Mouse (Mus musculus) hindbrain, embryonic 10.5 days (tissue): ENCODE results near the gene Rapsn. TPM values are rescaled to one million over a fixed set of nuclear protein-coding genes. Genes with fewer than 3 reads are reported as not detected.
"Not testable (repeated sequence)": the region's sequence is repeated elsewhere in the genome, so short reads cannot be mapped to it uniquely, and the experiment has no call there.

Experiments used
- DNase-seq: peaks from one replicate; pipeline ENCODE4 v3.0.0-alpha.2; 2017; ENCODE audit warnings: low spot score
- H3K27ac ChIP-seq: fragments of 300-500 bp; sonication (generic); 2 replicates; pipeline ENCODE4 v1.5.1; 2016; ENCODE audit warnings: mild to moderate bottlenecking, moderate library complexity
- H3K27me3 ChIP-seq: fragments of 300-500 bp; sonication (generic); 2 replicates; pipeline ENCODE4 v1.6.1; 2016; ENCODE audit warnings: mild to moderate bottlenecking; ENCODE audit not compliant: poor library complexity, insufficient read depth, severe bottlenecking
- H3K36me3 ChIP-seq: fragments of 300-500 bp; sonication (generic); 2 replicates; pipeline ENCODE4 v1.6.1; 2016; ENCODE audit warnings: mild to moderate bottlenecking, moderate library complexity
- H3K4me1 ChIP-seq: fragments of 300-500 bp; sonication (generic); replicated peaks from 2 replicates; pipeline ENCODE4 v1.6.1; 2016; ENCODE audit warnings: mild to moderate bottlenecking
- H3K4me3 ChIP-seq: fragments of 300-500 bp; sonication (generic); 2 replicates; pipeline ENCODE4 v1.5.1; 2016; ENCODE audit warnings: mild to moderate bottlenecking, moderate library complexity
- H3K9me3 ChIP-seq: fragments of 300-500 bp; sonication (generic); 2 replicates; pipeline ENCODE4 v1.6.1; 2016; ENCODE audit warnings: mild to moderate bottlenecking, moderate library complexity
- WGBS: fragments of 180-500 bp; shearing (Covaris S2); methylation state at CpG from one replicate; pipeline ENCODE4 v1.1.7; 2016; 5-methylcytosine and 5-hydroxymethylcytosine counted together
- polyA plus RNA-seq: library from polyadenylated mRNA; unstranded; fragments of >200 nt; fragmentation: Nextera tagmentation; extraction: Ambion mirVana; gene quantifications from 2 replicates; pipeline ENCODE4 v1.2.1, GENCODE M21; 2016

Rapsn gene
- polyA plus RNA-seq, 1 experiment from 2014 or later = 1.7 TPM

DNA sequence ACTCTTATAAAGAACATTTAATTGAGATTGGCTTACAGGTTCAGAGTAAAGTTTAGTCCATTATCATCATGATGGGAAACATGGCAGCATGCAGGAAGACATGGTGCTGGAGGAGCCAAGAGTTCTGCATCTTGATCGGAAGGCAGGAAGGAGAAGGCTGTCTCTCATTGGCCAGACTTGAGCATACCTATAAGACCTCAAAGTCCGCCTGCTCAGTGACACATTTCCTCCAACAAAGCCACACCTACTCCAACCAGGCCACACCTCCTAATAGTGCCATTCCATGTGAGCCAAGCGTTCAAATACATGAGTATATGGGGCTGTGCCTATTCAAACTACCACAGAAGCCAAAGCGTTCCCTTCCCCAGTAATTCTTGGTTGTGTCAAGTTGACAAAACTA is 4.2 kb upstream of the Rapsn start:
- peaks cover 17% of the 10 kb centered on the region; the same call in 1 of the 2 replicates for H3K4me1 ChIP-seq
- H3K36me3 ChIP-seq = no peaks in the 10 kb centered on the region
- WGBS = 87% methylated on average over 4 of the region's 4 CpGs
- H3K27me3 ChIP-seq = peaks cover 7% of the 10 kb centered on the region; the same call in 1 of the 2 replicates
- H3K4me3 ChIP-seq = no peak overlapping the region
- DNase-seq = no peak
- H3K9me3 ChIP-seq = no peaks in the 10 kb centered on the region
- no peak overlapping the region for H3K27ac ChIP-seq

- no peaks in the 10 kb centered on the region for H3K9me3 ChIP-seq
- peaks cover 15% of the 10 kb centered on the region; the same call in 1 of the 2 replicates for H3K4me1 ChIP-seq
- DNase-seq = no peak
- no peak overlapping the region for H3K4me3 ChIP-seq
- 21% methylated on average over 3 of the region's 3 CpGs for WGBS
- H3K27me3 ChIP-seq = peaks cover 7% of the 10 kb centered on the region; the same call in 1 of the 2 replicates
- no peaks in the 10 kb centered on the region for H3K36me3 ChIP-seq
- no peak overlapping the region for H3K27ac ChIP-seq
Measured at GRCm38 (mm10) chr2:91033000-91033399, 2.4 kb upstream of the Rapsn start.

DNA sequence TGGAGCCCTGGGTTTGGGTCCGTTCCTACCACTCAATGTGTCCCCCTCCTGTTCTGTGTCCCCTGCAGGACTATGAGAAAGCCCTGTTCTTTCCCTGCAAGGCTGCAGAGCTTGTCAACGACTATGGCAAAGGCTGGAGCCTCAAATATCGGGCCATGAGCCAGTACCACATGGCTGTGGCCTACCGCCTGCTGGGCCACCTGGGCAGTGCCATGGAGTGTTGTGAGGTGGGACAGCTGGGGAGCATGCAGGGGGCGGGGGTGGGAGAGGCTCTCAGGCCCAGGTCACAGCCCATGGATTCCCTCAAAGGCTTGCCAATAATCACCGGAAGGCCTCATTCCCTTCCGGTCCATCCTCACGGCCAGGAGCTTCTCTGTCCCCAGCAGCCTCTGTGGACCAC is 6.4 kb downstream of the Rapsn start:
- WGBS = 74% methylated on average over 8 of the region's 8 CpGs
- H3K36me3 ChIP-seq = no peaks in the 10 kb centered on the region
- H3K27ac ChIP-seq = no peak overlapping the region
- no peak for DNase-seq
- no peak overlapping the region for H3K4me3 ChIP-seq
- H3K9me3 ChIP-seq = no peaks in the 10 kb centered on the region
- H3K4me1 ChIP-seq = peaks cover 18% of the 10 kb centered on the region
- H3K27me3 ChIP-seq = no peaks in the 10 kb centered on the region

DNA sequence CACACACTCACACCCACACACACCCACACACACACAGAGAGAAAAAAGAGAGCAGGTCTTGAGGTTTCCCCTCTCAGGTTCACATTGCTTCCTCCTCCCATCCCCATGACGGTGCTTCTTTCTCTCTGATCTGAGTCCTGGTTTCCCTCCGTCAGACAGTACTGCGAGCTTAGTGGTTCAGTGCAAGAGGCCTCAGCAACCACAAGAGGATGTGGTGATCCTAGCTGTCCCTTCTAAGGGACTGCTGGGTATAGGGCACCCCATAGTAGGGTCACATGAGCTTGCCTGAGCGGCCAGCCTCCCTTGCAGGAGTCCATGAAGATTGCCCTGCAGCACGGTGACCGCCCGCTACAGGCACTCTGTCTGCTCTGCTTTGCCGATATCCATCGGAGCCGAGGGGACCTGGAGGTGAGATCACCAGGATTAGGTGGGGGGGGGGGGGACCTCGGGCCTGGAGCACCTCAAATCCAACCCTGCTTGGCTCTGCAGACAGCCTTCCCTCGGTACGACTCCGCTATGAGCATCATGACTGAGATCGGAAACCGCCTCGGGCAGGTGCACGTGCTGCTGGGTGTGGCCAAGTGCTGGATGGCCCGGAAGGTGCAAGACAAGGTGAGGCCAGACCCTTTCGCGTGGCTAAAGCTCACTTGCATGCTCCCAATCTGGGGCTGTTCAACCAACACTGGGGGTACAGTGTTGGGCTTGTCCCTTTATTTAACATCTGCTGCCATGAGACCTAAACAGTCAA is 7.4 kb downstream of the Rapsn start:
- H3K36me3 ChIP-seq = no peaks in the 10 kb centered on the region
- no peak overlapping the region for H3K4me3 ChIP-seq
- WGBS = 76% methylated on average over 21 of the region's 21 CpGs
- H3K4me1 ChIP-seq = peaks cover 18% of the 10 kb centered on the region
- peak overlapping the region; percentile 35; the same call in 1 of the 2 replicates for H3K27ac ChIP-seq
- DNase-seq = no peak
- no peaks in the 10 kb centered on the region for H3K9me3 ChIP-seq
- no peaks in the 10 kb centered on the region for H3K27me3 ChIP-seq

DNA sequence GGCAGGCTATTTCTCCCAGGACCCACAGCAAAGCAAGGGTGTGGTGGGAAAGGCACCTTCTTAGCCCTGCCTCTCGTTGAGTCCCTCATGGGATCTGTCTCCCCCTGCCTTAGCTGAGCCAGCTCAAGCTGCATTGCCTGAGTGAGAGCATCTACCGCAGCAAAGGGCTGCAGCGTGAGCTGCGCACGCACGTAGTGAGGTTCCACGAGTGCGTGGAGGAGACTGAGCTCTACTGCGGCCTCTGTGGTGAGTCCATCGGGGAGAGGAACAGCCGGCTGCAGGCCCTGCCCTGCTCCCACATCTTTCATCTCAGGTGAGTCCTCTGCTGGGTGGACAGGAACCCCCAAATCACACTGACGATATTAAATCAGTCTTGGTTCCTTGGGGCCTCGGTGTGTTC is 9.3 kb downstream of the Rapsn start:
- WGBS = 84% methylated on average over 13 of the region's 13 CpGs
- Histone ChIP-seq H3K4me1 (peaks cover 18% of the 10 kb centered on the region), H3K27me3 (no peaks in the 10 kb centered on the region), H3K27ac (peak overlapping the region; percentile 71; the same call in 1 of the 2 replicates), H3K36me3 (no peaks in the 10 kb centered on the region), H3K9me3 (no peaks in the 10 kb centered on the region), H3K4me3 (no peak overlapping the region)
- DNase-seq = no peak

DNA sequence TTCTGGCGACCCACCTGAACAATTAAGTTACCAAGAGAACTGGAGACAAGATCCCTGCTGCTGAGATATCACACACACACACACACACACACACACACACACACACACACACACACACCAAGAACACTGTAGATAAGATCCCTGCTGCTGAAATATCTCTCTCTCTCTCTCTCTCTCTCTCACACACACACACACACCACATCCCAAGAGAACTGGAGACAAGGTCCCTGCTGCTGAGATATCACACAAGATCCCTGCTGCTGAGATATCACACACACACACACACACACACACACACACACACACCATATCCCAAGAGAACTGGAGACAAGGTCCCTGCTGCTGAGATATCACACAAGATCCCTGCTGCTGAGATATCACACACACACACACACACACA is 10.4 kb downstream of the Rapsn start:
- not testable (repeated sequence) for H3K27me3 ChIP-seq, H3K36me3 ChIP-seq, H3K9me3 ChIP-seq, DNase-seq, H3K4me3 ChIP-seq
- WGBS = 89% methylated on average over 1 of the region's 1 CpGs
- Histone ChIP-seq H3K27ac (peak overlapping the region; percentile 71; the same call in 1 of the 2 replicates), H3K4me1 (peaks cover 18% of the 10 kb centered on the region)

DNA sequence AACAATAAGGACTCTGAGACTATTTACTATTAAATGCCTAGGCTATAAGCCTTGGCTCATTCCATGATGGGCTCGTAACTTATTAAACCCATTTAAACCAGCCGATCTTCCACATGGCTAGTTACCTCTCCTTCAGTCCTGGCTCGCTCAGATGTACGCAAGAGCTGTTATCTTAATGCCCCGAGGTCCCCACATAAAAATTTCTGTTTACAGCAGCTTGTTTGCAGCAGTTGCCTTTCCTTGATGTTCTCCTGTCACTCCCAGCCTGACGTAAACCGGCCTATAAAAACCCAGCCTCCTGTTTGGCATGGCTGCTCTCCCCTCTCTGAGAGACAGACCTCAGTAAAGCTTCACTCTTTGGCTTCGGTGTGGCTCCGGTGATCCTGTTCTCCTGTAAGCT is 11.9 kb downstream of the Rapsn start:
- 86% methylated on average over 9 of the region's 9 CpGs for WGBS
- H3K27ac ChIP-seq = no peak overlapping the region
- H3K4me1 ChIP-seq = peaks cover 15% of the 10 kb centered on the region
- no peak overlapping the region for H3K4me3 ChIP-seq
- no peaks in the 10 kb centered on the region for H3K27me3 ChIP-seq
- no peak for DNase-seq
- H3K36me3 ChIP-seq = peaks cover 9% of the 10 kb centered on the region; the same call in 1 of the 2 replicates
- H3K9me3 ChIP-seq = no peaks in the 10 kb centered on the region

DNA sequence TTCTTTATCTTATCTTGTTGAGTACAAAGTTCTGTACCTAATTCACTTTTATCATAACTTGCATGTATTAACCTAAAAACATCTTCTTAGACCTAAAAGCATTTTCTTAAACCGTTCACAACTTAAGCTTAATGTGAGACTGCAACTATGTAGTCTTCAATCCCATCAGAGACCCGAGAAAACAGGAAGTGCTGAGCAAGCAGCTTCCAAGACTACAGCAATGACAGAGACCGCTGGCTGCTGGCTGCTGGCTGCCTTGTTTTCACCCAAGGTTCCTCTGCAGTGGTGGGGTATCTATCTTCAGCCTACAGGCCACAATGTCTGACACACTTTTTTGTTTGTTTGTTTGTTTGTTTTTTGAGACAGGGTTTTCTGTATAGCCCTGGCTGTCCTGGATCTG is 16.5 kb downstream of the Rapsn start:
- Histone ChIP-seq H3K27ac (no peak overlapping the region), H3K4me1 (peaks cover 17% of the 10 kb centered on the region), H3K4me3 (no peak overlapping the region), H3K27me3 (no peaks in the 10 kb centered on the region), H3K9me3 (no peaks in the 10 kb centered on the region), H3K36me3 (peaks cover 28% of the 10 kb centered on the region)
- no peak for DNase-seq
- 88% methylated on average over 3 of the region's 3 CpGs for WGBS

- Histone ChIP-seq H3K9me3 (no peaks in the 10 kb centered on the region), H3K36me3 (peaks cover 36% of the 10 kb centered on the region), H3K4me3 (peak overlapping the region; percentile 75), H3K27me3 (no peaks in the 10 kb centered on the region), H3K27ac (peak overlapping the region; percentile 98; the same call in 1 of the 2 replicates), H3K4me1 (peaks cover 17% of the 10 kb centered on the region)
- WGBS = 65% methylated on average over 2 of the region's 2 CpGs
- no peak for DNase-seq
Measured at GRCm38 (mm10) chr2:91052752-91053151, 17.3 kb downstream of the Rapsn start.

DNA sequence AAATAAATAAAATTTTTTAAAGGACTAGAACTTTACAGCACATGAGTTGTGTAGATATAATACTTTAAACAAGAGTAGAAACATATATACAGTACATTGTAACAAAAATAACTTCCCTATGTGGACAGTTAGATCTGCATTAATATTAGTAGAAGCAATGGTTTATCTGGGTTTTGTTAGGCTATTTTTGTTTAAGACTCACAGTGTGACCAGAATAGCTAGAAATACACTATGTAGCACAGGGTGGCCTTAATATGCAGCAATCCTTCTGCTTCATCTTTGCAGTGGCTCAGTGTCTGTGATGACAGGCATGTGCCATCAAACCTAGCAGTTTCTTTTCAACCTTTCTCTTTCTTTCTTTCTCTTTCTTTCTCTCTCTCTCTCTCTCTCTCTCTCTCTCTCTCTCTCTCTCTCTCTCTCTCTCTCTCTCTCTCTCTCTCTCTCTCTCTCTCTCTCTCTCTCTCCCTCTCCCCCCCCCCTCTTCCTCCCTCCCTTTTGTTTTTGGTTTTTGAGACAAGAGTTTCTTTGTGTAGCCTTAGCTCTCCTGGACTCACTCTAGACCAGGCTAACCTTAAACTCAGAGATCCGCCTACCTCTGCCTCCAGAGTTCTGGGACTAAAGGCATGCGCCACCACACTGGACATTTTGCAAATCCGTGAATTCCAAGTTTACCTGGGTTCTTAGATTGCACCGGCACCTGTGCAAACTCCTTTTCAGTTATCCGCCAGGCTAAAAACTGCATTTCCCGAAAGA is 17.9 kb downstream of the Rapsn start:
- Histone ChIP-seq H3K36me3 (peaks cover 42% of the 10 kb centered on the region), H3K9me3 (no peaks in the 10 kb centered on the region), H3K4me3 (peak overlapping the region; percentile 75), H3K27ac (peak overlapping the region; percentile 98), H3K27me3 (no peaks in the 10 kb centered on the region), H3K4me1 (peaks cover 17% of the 10 kb centered on the region)
- no peak for DNase-seq
- WGBS = under 1% methylated on average over 6 of the region's 6 CpGs

DNA sequence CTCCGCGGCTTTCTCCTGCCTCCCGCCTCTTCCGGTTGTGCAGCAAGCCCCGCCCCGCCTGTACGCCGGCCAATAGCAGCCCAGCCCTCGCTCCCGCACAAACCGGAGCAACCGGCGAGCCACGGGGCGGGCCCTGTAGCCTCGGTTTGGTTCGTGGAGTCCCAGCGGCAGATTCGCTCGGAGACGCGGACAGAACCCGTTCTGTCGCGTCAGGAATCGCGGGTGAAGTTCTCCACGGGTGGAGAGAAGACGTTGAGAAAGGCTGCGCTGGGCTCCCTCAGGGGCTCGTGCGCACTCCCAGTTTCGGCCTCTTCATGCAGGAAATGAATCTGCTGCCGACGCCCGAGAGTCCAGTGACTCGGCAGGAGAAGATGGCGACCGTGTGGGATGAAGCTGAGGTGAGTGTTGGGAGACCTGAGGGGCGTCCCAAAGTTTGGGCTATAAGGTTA is 18.5 kb downstream of the Rapsn start, which contains the start of gene Psmc3:
Gene Psmc3 (plus strand): TSS at position 76 of the 449 bp plus-strand sequence.
- no peaks in the 10 kb centered on the region for H3K27me3 ChIP-seq
- under 1% methylated on average over 40 of the region's 40 CpGs for WGBS

DNA sequence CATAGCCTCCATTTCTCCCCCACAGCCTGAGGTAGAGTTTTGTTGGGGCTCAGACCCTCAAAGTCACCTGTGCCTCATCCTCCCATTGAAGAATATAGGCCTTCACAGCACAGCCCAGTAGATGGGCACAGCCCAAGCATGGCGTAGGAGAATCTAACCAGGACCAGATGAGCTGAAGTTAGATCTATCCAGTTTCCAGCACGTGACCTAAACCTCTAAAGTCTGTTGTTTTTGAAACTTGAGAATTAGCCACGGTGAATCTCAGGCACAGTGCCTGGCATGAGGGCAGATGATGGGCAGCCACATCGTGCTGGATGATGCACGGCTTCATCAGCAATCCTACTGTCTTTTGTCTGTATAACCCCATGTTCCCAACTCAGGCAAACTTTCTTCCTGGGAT is 23.0 kb downstream of the Rapsn start:
- H3K27me3 ChIP-seq = no peaks in the 10 kb centered on the region
- no peak overlapping the region for H3K4me3 ChIP-seq
- H3K27ac ChIP-seq = no peak overlapping the region
- H3K36me3 ChIP-seq = peaks cover 84% of the 10 kb centered on the region
- peaks cover 11% of the 10 kb centered on the region for H3K4me1 ChIP-seq
- no peak for DNase-seq
- 91% methylated on average over 5 of the region's 5 CpGs for WGBS
- no peaks in the 10 kb centered on the region for H3K9me3 ChIP-seq

More for the DNA sequence above, 18.5 kb downstream of the Rapsn start, which contains the start of gene Psmc3:
- Histone ChIP-seq H3K9me3 (no peaks in the 10 kb centered on the region), H3K4me3 (peak within 1 kb of the TSS; percentile 75), H3K27ac (peak within 1 kb of the TSS; percentile 98), H3K36me3 (peaks cover 48% of the 10 kb centered on the region), H3K4me1 (peaks cover 17% of the 10 kb centered on the region)
- DNase-seq = peak; percentile 94

DNA sequence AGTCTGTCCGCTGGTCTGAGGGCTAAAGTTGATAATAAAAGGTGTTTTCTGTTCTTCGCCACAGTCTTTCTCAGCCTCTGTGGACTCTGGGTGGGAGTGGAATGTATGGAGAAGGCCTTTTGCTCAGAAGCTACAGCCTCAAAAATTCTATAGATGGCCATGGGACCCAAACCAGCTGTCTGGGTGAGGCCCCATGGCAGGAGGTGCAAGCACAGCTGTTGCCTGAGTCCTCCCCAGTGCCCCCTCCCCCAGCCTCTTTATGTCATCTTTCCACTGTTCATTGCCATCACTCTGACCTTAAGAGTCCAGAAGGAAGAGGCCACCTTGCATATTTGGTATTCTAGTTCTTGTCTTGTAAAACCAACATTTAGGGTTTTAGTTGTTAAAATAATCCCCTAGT is 24.0 kb downstream of the Rapsn start:
- no peak for DNase-seq
- H3K4me1 ChIP-seq = peaks cover 11% of the 10 kb centered on the region
- H3K36me3 ChIP-seq = peaks cover 93% of the 10 kb centered on the region
- no peaks in the 10 kb centered on the region for H3K27me3 ChIP-seq
- no peaks in the 10 kb centered on the region for H3K9me3 ChIP-seq
- 100% methylated on average over 2 of the region's 2 CpGs for WGBS
- H3K4me3 ChIP-seq = no peak overlapping the region
- no peak overlapping the region for H3K27ac ChIP-seq
